Mouse (Mus musculus) ES-E14 (cell line): Measurements from ENCODE around the gene Ctnna3. TPM values are rescaled to one million over a fixed set of nuclear protein-coding genes. Genes with fewer than 3 reads are reported as not detected.
"Not testable (repeated sequence)": the region's sequence is repeated elsewhere in the genome, so short reads cannot be mapped to it uniquely, and the experiment has no call there.

Experiments
- DNase-seq: peaks from one replicate; pipeline ENCODE4 v3.0.0-alpha.2; 2013; ENCODE audit warnings: low read depth, low spot score
- H3K27ac ChIP-seq: 2 replicates; pipeline ENCODE4 v1.5.1; 2012; ENCODE audit warnings: low read depth, mild to moderate bottlenecking, low read length, moderate library complexity, mixed read lengths; ENCODE audit not compliant: poor library complexity, insufficient read depth, severe bottlenecking
- H3K36me3 ChIP-seq: 2 replicates; pipeline ENCODE4 v1.6.1; 2012; ENCODE audit warnings: mild to moderate bottlenecking, low read length, moderate library complexity, mixed read lengths; ENCODE audit not compliant: control insufficient read depth, poor library complexity, insufficient read depth, severe bottlenecking
- H3K4me1 ChIP-seq, 2 experiments: fragments of 150-350 bp in 1 of 2; sonication (generic) in 1 of 2; 2 replicates each; pipeline ENCODE4 v1.6.1; 2012; ENCODE audit warnings: low read length in 2 of 2, mild to moderate bottlenecking in 1 of 2, mixed read lengths in 1 of 2; ENCODE audit not compliant: control insufficient read depth in 2 of 2, insufficient read depth in 2 of 2, poor library complexity in 1 of 2
- H3K4me3 ChIP-seq, 2 experiments: fragments of 150-350 bp in 1 of 2; sonication (generic) in 1 of 2; 2 replicates each; pipeline ENCODE4 v1.5.1; 2012; ENCODE audit warnings: low read length in 2 of 2, low read depth in 1 of 2, mild to moderate bottlenecking in 1 of 2, mixed read lengths in 1 of 2; ENCODE audit not compliant: insufficient read depth in 1 of 2, poor library complexity in 1 of 2, severe bottlenecking in 1 of 2
- H3K9ac ChIP-seq: 2 replicates; pipeline ENCODE4 v1.6.1; 2012; ENCODE audit warnings: low read depth, mild to moderate bottlenecking, low read length, mixed read lengths; ENCODE audit not compliant: poor library complexity, insufficient read depth, severe bottlenecking
- H3K9me3 ChIP-seq: fragments of 150-350 bp; sonication (generic); 2 replicates; pipeline ENCODE4 v1.6.1; 2012; ENCODE audit warnings: low read depth, mild to moderate bottlenecking, low read length; ENCODE audit not compliant: control insufficient read depth, insufficient read depth
- CHD2 ChIP-seq: IDR thresholded peaks from 2 replicates; pipeline ENCODE4 v1.6.1; 2014; ENCODE audit warnings: mild to moderate bottlenecking, low read depth, low read length, inconsistent platforms
- HCFC1 ChIP-seq: IDR thresholded peaks from 2 replicates; pipeline ENCODE4 v1.6.1; 2012; ENCODE audit warnings: low read length, inconsistent platforms, borderline replicate concordance; ENCODE audit not compliant: insufficient read depth
- MAFK ChIP-seq: IDR thresholded peaks from 2 replicates; pipeline ENCODE4 v1.6.1; 2014; ENCODE audit warnings: mild to moderate bottlenecking, low read depth, low read length, inconsistent platforms; ENCODE audit not compliant: insufficient read depth
- ZC3H11A ChIP-seq: IDR thresholded peaks from 2 replicates; pipeline ENCODE4 v1.6.1; 2012; ENCODE audit warnings: low read depth, mild to moderate bottlenecking, inconsistent platforms, low read length, borderline replicate concordance
- ZNF384 ChIP-seq: IDR thresholded peaks from 2 replicates; pipeline ENCODE4 v1.6.1; 2012; ENCODE audit warnings: low read depth, low read length, inconsistent platforms
- in situ Hi-C, 2 experiments: fragments of 600-800 bp; cut with MboI; formaldehyde crosslinking; loops; one replicate each; pipeline ENCODE4 v1.15.1; 2025; ENCODE audit warnings: low sequenced_read_pairs in 2 of 2, inconsistent platforms in 1 of 2; ENCODE audit not compliant: unreplicated experiment in 2 of 2
- total RNA-seq: library from RNA; depleted of rRNA; stranded (reverse); fragments of 300-350 nt; gene quantifications from 2 replicates; pipeline ENCODE4 v1.2.3, GENCODE M21; 2012

Gene Ctnna3
- total RNA-seq, 1 experiment = not detected

GRCm38 (mm10) chr10:63432887-63433286 is 3.0 kb downstream of the Ctnna3 start:
- Histone ChIP-seq H3K9ac (no peak overlapping the region), H3K36me3 (no peaks in the 10 kb centered on the region), H3K4me3 (no peak overlapping the region), H3K9me3 (no peaks in the 10 kb centered on the region), H3K27ac (no peak overlapping the region), H3K4me1 (peaks cover 0 to 2% of the 10 kb centered on the region in 2 experiments; a peak in 1 of 4 replicates)
- in situ Hi-C loops = no loop called here
- DNase-seq = no peak
- TF ChIP-seq CHD2 (no peak), ZC3H11A (no peak), MAFK (no peak), HCFC1 (no peak), ZNF384 (no peak)

GRCm38 (mm10) chr10:63438736-63439262 is 8.9 kb downstream of the Ctnna3 start:
- TF ChIP-seq ZC3H11A (no peak), ZNF384 (no peak), MAFK (no peak), CHD2 (no peak), HCFC1 (no peak)
- H3K36me3 ChIP-seq = no peaks in the 10 kb centered on the region
- DNase-seq = no peak
- H3K4me3 ChIP-seq = no peak overlapping the region
- H3K9ac ChIP-seq = no peak overlapping the region
- H3K27ac ChIP-seq = no peak overlapping the region
- H3K4me1 ChIP-seq = 0 out of 4 replicates have a peak, but pooled peaks cover 0 to 2% of the 10 kb centered on the region in 2 experiments
- H3K9me3 ChIP-seq = no peaks in the 10 kb centered on the region
- in situ Hi-C loops = no loop called here

GRCm38 (mm10) chr10:63439694-63440228 is 9.9 kb downstream of the Ctnna3 start:
- Histone ChIP-seq H3K9me3 (no peaks in the 10 kb centered on the region), H3K27ac (no peak overlapping the region), H3K36me3 (no peaks in the 10 kb centered on the region), H3K4me1 (0 out of 4 replicates have a peak, but pooled peaks cover 0 to 2% of the 10 kb centered on the region in 2 experiments), H3K9ac (no peak overlapping the region), H3K4me3 (no peak overlapping the region)
- in situ Hi-C loops = no loop called here
- TF ChIP-seq HCFC1 (no peak), ZNF384 (no peak), ZC3H11A (no peak), CHD2 (no peak), MAFK (no peak)
- no peak for DNase-seq

GRCm38 (mm10) chr10:63444602-63445387 is 14.9 kb downstream of the Ctnna3 start:
- H3K27ac ChIP-seq, H3K9me3 ChIP-seq, H3K4me1 ChIP-seq, H3K4me3 ChIP-seq, H3K36me3 ChIP-seq, H3K9ac ChIP-seq, in situ Hi-C loops, DNase-seq: not testable (repeated sequence)

GRCm38 (mm10) chr10:63453926-63454325 is 24.0 kb downstream of the Ctnna3 start:
- Histone ChIP-seq H3K9me3 (no peaks in the 10 kb centered on the region), H3K36me3 (no peaks in the 10 kb centered on the region), H3K4me3 (no peak overlapping the region), H3K4me1 (no peaks in the 10 kb centered on the region), H3K9ac (no peak overlapping the region), H3K27ac (no peak overlapping the region)
- TF ChIP-seq CHD2 = no peak
- in situ Hi-C loops = no loop called here
- DNase-seq = no peak
